Mouse (Mus musculus) midbrain, embryonic 14.5 days (tissue): ENCODE data around the gene Cdc14a. TPM values are rescaled to one million over a fixed set of nuclear protein-coding genes. Genes with fewer than 3 reads are reported as not detected.
A peak's percentile ranks its signal among the peaks of the same experiment; 100 is the strongest.

ENCODE experiments used
- ATAC-seq: fragments of 200-750 bp; cut with Nextera tagmentation; 2 replicates; pipeline ENCODE4 v1.8.0; 2017; ENCODE audit warnings: moderate number of reproducible peaks, moderate library complexity; ENCODE audit not compliant: low FRiP score, low TSS enrichment
- DNase-seq: peaks from one replicate; pipeline ENCODE4 v3.0.0-alpha.2; 2015
- H3K27ac ChIP-seq: fragments of 300-500 bp; sonication (generic); replicated peaks from 2 replicates; pipeline ENCODE4 v1.5.1; 2014; ENCODE audit warnings: mild to moderate bottlenecking, low read depth, low read length, moderate library complexity
- H3K27me3 ChIP-seq: fragments of 300-500 bp; sonication (generic); 2 replicates; pipeline ENCODE4 v1.6.1; 2014; ENCODE audit warnings: low read length, control low read depth, mixed read lengths; ENCODE audit not compliant: control insufficient read depth, insufficient read depth
- H3K36me3 ChIP-seq: fragments of 300-500 bp; sonication (generic); 2 replicates; pipeline ENCODE4 v1.6.1; 2014; ENCODE audit warnings: low read length, control low read depth; ENCODE audit not compliant: control insufficient read depth, insufficient read depth
- H3K4me1 ChIP-seq: fragments of 300-500 bp; sonication (generic); 2 replicates; pipeline ENCODE4 v1.6.1; 2014; ENCODE audit warnings: mild to moderate bottlenecking, antibody characterized with exemption, low read length, control low read depth; ENCODE audit not compliant: control insufficient read depth, insufficient read depth
- H3K4me2 ChIP-seq: fragments of 300-500 bp; sonication (generic); 2 replicates; pipeline ENCODE4 v1.6.1; 2014; ENCODE audit warnings: mild to moderate bottlenecking, low read length, moderate library complexity
- H3K4me3 ChIP-seq: fragments of 300-500 bp; sonication (generic); replicated peaks from 2 replicates; pipeline ENCODE4 v1.5.1; 2014; ENCODE audit warnings: low read depth, low read length
- H3K9ac ChIP-seq: fragments of 300-500 bp; sonication (generic); replicated peaks from 2 replicates; pipeline ENCODE4 v1.6.1; 2014; ENCODE audit warnings: mild to moderate bottlenecking, low read length, moderate library complexity
- H3K9me3 ChIP-seq: fragments of 300-500 bp; sonication (generic); 2 replicates; pipeline ENCODE4 v1.6.1; 2016; ENCODE audit warnings: low read length, control low read depth, mixed read lengths; ENCODE audit not compliant: control insufficient read depth
- WGBS: fragments of 180-500 bp; shearing (Covaris S2); extraction: QIAGEN DNeasy Blood & Tissue Kit; methylation state at CpG from one replicate; pipeline ENCODE4 v1.1.7; 2014; 5-methylcytosine and 5-hydroxymethylcytosine counted together
- polyA plus RNA-seq: library from polyadenylated mRNA; unstranded; fragments of >200 nt; fragmentation: Nextera tagmentation; extraction: Ambion mirVana; gene quantifications from 2 replicates; pipeline ENCODE4 v1.2.1, GENCODE M21; 2014

Cdc14a gene
- polyA plus RNA-seq, 1 experiment from 2014 or later = 6.2 TPM

DNA sequence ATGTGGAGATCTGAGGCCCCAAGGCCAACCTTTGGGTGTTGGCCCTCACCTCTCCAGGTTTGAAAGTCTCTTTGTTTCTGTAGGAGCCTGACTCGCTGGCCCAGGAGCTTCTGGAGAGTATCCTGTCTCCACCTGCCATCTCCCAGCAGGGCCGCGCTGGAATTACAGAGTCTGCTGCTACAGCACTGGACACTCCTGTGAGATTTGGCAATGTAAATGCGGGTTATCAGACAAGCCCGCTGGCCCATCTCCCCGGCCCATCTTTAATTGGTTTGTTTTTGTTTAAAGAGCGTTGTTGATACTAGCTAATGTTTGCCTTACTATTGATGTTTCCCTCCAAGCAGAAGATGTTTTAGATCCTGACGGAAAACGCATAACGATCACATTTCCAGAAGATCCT is 15.0 kb downstream of the Cdc14a start:
- Histone ChIP-seq H3K27ac (no peak overlapping the region), H3K4me1 (no peaks in the 10 kb centered on the region), H3K9me3 (no peaks in the 10 kb centered on the region), H3K36me3 (no peaks in the 10 kb centered on the region), H3K27me3 (no peaks in the 10 kb centered on the region), H3K4me2 (no peak overlapping the region), H3K4me3 (no peak overlapping the region), H3K9ac (no peak overlapping the region)
- 90% methylated on average over 10 of the region's 10 CpGs for WGBS
- no peak for DNase-seq
- no peak for ATAC-seq

DNA sequence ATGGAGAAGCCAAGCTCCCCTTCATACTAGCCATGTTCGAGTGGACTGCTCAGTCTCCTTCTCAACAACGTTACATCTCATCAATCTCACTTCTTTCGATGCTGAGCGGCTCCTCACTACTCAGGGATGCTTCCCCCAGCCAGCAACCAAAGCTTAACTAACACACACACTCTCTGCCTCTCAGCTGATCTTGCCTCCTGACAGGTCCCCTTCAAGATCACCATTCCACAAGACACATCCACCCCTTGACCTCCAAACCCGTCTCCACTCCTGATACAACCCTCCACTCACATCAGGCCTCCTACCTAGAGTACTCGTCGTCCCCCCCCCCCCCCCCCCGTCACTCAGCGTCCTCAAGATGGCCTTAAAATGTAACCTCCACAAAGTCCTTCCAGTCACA is 18.3 kb downstream of the Cdc14a start:
- no peak overlapping the region for H3K27ac ChIP-seq
- WGBS = 76% methylated on average over 9 of the region's 9 CpGs
- H3K27me3 ChIP-seq = no peaks in the 10 kb centered on the region
- H3K4me1 ChIP-seq = 0 out of 2 replicates have a peak, but pooled peaks cover 2% of the 10 kb centered on the region
- H3K4me3 ChIP-seq = no peak overlapping the region
- no peaks in the 10 kb centered on the region for H3K9me3 ChIP-seq
- DNase-seq = no peak
- ATAC-seq = no peak
- no peak overlapping the region for H3K4me2 ChIP-seq
- H3K36me3 ChIP-seq = no peaks in the 10 kb centered on the region
- no peak overlapping the region for H3K9ac ChIP-seq

DNA sequence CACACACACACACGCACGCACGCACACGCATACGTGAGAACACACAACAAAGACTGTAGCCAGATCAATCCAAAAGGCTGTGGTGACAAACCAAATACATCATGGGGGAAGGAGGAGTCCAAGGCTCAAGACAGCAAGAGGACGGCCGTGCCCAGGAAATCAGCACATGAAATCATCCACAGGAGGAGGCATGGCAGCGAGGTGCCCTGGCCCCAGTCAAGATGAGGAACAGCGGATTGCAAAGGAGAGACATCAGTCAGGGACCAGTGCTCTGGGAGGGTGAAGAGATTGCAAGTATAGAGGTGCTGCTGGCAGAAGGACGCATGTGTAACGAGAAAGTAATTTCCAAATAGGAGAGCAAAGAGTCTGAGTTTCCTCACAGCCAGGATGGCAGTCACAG is 22.4 kb downstream of the Cdc14a start:
- no peak overlapping the region for H3K9ac ChIP-seq
- H3K27me3 ChIP-seq = no peaks in the 10 kb centered on the region
- no peaks in the 10 kb centered on the region for H3K36me3 ChIP-seq
- no peak for DNase-seq
- no peaks in the 10 kb centered on the region for H3K9me3 ChIP-seq
- ATAC-seq = no peak
- H3K4me2 ChIP-seq = no peak overlapping the region
- WGBS = 88% methylated on average over 11 of the region's 11 CpGs
- H3K4me3 ChIP-seq = no peak overlapping the region
- H3K4me1 ChIP-seq = 0 out of 2 replicates have a peak, but pooled peaks cover 5% of the 10 kb centered on the region
- no peak overlapping the region for H3K27ac ChIP-seq

DNA sequence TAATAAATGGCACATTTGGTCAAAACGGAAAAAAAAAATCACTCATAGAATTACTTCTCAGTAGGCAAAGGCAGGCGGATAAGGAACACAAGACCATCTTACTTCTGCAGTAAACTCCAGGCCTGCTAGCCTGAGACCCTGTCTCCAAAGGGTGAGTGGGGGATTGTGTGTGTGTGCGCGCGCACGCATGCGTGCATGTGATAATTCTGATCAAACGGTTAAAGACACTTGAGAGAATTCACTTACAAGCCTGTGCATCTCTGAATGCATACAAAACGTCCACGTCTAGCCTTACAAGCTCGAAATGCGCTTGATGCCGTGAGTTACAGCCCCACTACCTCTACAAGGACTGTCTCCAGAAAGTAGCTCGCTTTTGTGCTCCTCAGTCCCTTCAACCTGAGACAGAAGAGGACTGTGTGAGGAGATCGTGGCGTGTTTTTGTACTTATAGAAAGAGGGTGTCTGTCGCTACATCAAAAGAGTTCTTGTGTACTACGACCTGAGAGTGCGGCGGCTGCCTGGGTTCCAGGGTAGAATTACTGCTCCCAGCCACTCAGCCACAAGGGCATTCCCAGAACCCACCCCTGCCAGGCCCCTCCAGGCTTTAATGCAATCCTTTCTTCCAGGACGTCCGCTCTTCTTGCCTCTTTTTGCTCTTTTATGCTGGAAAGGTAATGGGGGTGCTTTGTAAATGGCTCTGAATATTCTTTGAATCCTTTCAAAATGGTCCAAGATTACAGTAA is 24.3 kb downstream of the Cdc14a start:
- Histone ChIP-seq H3K9me3 (no peaks in the 10 kb centered on the region), H3K9ac (no peak overlapping the region), H3K27me3 (no peaks in the 10 kb centered on the region), H3K4me2 (peak overlapping the region; percentile 22; the same call in 1 of the 2 replicates), H3K27ac (no peak overlapping the region), H3K4me1 (0 out of 2 replicates have a peak, but pooled peaks cover 5% of the 10 kb centered on the region), H3K36me3 (no peaks in the 10 kb centered on the region), H3K4me3 (no peak overlapping the region)
- WGBS = 69% methylated on average over 22 of the region's 22 CpGs
- DNase-seq = peak; percentile 36
- ATAC-seq = no peak

DNA sequence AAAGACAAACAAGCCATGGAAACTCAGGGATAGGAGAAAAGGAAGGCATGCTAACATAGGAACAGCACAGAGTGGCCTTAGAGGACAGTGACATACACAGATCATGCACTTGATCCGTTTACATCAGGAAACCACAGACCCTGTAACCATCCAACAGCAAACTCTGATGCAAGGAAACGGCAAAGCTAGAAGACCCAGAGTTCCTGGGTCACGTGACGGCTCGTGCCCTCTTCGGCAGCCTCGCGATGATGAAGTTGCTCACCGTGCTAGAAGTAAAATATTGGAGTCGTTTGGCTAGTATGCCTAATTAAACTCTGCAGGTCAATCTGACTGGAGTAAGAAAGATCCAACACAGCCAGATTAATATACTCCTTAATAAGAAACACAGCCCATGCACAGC is 25.3 kb downstream of the Cdc14a start:
- Histone ChIP-seq H3K9me3 (no peaks in the 10 kb centered on the region), H3K27me3 (no peaks in the 10 kb centered on the region), H3K36me3 (no peaks in the 10 kb centered on the region), H3K4me1 (0 out of 2 replicates have a peak, but pooled peaks cover 5% of the 10 kb centered on the region), H3K4me3 (no peak overlapping the region), H3K9ac (no peak overlapping the region), H3K27ac (no peak overlapping the region), H3K4me2 (no peak overlapping the region)
- no peak for ATAC-seq
- 93% methylated on average over 10 of the region's 10 CpGs for WGBS
- no peak for DNase-seq

DNA sequence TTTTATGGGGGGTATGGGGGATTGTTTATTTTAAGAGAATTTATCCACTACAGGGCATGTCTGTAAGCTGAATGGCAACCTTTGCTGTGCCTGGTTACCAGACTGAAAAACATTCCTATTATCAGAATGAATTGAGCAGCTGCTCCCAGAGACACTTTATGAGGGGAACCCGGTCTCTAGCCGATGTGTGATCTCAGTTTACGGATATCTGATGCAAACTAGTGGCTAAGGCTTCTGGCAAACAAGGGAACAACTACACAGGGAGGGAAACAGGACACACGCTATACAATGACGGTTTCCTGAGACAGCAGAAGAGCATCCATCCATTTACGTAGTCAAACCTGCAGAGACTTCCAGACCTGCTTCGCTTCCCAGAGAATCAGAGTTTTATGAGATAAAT is 25.9 kb downstream of the Cdc14a start:
- DNase-seq (no peak), ATAC-seq (no peak)
- no peak overlapping the region for H3K4me2 ChIP-seq
- H3K9me3 ChIP-seq = no peaks in the 10 kb centered on the region
- no peaks in the 10 kb centered on the region for H3K36me3 ChIP-seq
- 0 out of 2 replicates have a peak, but pooled peaks cover 5% of the 10 kb centered on the region for H3K4me1 ChIP-seq
- WGBS = 70% methylated on average over 7 of the region's 7 CpGs
- H3K9ac ChIP-seq = no peak overlapping the region
- no peaks in the 10 kb centered on the region for H3K27me3 ChIP-seq
- H3K27ac ChIP-seq = no peak overlapping the region
- no peak overlapping the region for H3K4me3 ChIP-seq

DNA sequence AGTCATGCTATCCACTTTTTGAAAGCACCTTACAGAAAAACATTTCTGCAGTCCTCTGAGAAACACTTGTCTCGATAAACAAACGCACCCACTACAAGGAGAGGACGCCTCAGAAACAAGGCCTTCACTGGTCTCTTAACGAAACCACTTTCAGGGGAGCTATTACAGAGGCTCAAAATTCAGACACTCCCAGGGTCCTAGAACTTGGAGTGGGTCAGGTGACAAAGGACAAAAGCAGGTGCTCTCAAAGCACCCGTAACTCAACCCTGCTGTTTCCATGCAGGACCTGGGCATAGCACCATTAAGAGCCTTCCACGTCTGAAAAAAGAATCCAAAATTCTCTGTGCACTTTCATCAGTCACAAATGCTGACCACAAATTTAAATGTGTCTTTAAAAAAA is 26.5 kb downstream of the Cdc14a start:
- Histone ChIP-seq H3K4me3 (no peak overlapping the region), H3K27me3 (no peaks in the 10 kb centered on the region), H3K4me1 (0 out of 2 replicates have a peak, but pooled peaks cover 5% of the 10 kb centered on the region), H3K9me3 (no peaks in the 10 kb centered on the region), H3K4me2 (no peak overlapping the region), H3K9ac (no peak overlapping the region), H3K36me3 (0 out of 2 replicates have a peak, but pooled peaks cover 3% of the 10 kb centered on the region), H3K27ac (no peak overlapping the region)
- ATAC-seq = no peak
- no peak for DNase-seq
- 94% methylated on average over 6 of the region's 6 CpGs for WGBS

DNA sequence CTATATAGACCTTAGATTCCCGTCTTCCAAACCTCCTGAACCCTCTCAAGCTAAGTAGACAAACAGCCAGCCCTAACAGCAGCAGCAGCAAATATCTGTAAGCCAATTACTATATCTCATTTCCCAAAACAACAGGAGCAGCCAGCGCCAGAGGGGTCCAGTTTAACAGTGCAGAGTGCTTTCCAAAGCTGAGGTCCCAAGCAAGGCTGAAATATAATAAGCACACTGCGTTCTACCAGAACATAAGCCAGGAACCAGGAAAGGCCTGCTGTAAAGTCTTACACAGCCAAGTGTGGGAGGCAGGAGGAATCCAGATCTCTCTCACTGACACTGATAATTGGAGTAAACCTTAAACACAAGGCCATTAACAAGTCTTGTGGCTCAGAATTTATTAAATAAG is 27.3 kb downstream of the Cdc14a start:
- Histone ChIP-seq H3K4me1 (0 out of 2 replicates have a peak, but pooled peaks cover 5% of the 10 kb centered on the region), H3K27me3 (no peaks in the 10 kb centered on the region), H3K4me3 (no peak overlapping the region), H3K4me2 (no peak overlapping the region), H3K27ac (no peak overlapping the region), H3K36me3 (0 out of 2 replicates have a peak, but pooled peaks cover 5% of the 10 kb centered on the region), H3K9ac (no peak overlapping the region), H3K9me3 (no peaks in the 10 kb centered on the region)
- ATAC-seq (no peak), DNase-seq (no peak)
- 91% methylated on average over 3 of the region's 3 CpGs for WGBS

DNA sequence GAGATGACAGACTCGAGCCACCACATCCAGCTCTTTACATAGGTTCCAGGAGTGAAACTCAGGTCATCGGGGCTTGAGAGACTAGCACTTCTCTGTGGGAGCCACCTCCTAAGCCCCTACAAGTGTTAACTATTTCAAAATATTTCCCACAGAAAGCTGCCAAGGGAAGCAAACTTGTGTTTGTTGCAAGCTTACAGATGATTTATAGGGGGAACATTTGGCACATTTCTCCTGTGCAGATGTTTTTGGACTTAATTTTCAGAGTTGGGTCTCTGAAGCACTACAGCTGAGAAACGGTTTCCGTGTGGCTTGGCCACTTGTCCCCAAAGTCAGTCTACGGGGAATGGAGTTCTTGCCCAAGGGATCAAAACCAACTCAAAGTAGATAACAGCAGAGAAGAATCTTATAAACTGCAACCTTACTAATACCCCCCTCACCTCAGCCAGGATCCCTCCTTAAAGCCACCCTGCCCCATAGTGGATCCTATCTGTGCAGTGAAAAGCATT is 28.9 kb downstream of the Cdc14a start:
- Histone ChIP-seq H3K9ac (no peak overlapping the region), H3K9me3 (no peaks in the 10 kb centered on the region), H3K27ac (no peak overlapping the region), H3K4me2 (no peak overlapping the region), H3K4me1 (no peaks in the 10 kb centered on the region), H3K36me3 (0 out of 2 replicates have a peak, but pooled peaks cover 5% of the 10 kb centered on the region), H3K4me3 (no peak overlapping the region), H3K27me3 (no peaks in the 10 kb centered on the region)
- DNase-seq (no peak), ATAC-seq (no peak)
- 92% methylated on average over 5 of the region's 5 CpGs for WGBS
